Mouse (Mus musculus): ENCODE data around the gene Lrg1.

Gene Lrg1

GRCm38 (mm10) chr17:56074097-56074826 is 47.5 kb downstream of the Lrg1 start:
- peak; percentile 83 for DNase-seq (ENCODE audit: low read depth)

- no peak for DNase-seq (ENCODE audit: low read depth)
Observed at GRCm38 (mm10) chr17:56072243-56072642, 49.6 kb downstream of the Lrg1 start.

- DNase-seq (ENCODE audit: low read depth), result no peak
Observed at GRCm38 (mm10) chr17:56071126-56071525, 50.7 kb downstream of the Lrg1 start.
